Mouse (Mus musculus): ENCODE results near the gene Eif4b. TPM values are rescaled to one million over a fixed set of nuclear protein-coding genes. Genes with fewer than 3 reads are reported as not detected.

Eif4b gene
- polyA plus RNA-seq (2017; shearing (Covaris generic)), result 154 TPM

DNA sequence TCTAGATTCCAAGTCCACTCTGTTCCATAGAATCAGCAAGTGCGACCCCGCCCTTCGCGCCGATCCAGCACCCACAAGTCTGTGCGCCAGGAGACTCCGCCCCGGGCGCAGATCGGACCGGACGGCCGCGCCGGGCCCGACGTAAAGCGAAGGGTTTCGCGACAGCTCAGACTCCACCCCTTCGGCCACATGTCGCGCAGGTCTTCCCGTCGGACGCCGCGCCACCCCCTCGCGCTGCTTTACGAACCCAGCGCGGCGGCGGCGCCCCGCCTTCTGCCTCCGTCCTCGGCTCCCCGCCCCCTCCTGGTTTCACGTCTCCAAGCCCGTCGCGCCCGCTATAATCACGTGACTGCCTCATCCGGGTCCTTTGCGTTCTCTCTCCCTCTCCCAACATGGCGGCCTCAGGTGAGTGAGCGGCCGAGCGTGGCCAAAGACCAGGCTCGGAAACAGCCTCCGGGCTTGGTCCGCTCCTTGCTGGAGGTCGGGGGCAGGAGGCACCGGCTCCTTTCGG lies at the start of gene Eif4b:
Eif4b (plus strand) TSS at position 215 of the 511 bp plus-strand sequence.

DNA sequence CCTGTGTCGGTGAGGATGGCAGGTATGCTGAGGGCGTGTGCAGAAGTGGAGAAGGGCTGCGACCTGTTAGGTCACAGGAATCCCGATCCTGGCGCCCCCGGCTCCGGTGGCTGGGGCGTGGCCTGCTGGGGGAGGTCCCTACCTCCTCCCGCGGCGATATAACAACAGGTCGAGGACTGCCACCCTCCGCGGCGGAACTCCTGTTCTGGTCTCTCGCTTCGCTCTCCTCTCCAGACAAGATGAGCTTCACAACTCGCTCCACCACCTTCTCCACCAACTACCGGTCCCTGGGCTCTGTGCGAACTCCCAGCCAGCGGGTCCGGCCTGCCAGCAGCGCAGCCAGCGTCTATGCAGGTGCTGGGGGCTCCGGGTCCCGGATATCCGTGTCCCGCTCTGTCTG lies 45.5 kb upstream of the Eif4b start, which contains the start of gene Krt18:
Krt18 (plus strand) TSS at position 141 of the 400 bp plus-strand sequence.

DNA sequence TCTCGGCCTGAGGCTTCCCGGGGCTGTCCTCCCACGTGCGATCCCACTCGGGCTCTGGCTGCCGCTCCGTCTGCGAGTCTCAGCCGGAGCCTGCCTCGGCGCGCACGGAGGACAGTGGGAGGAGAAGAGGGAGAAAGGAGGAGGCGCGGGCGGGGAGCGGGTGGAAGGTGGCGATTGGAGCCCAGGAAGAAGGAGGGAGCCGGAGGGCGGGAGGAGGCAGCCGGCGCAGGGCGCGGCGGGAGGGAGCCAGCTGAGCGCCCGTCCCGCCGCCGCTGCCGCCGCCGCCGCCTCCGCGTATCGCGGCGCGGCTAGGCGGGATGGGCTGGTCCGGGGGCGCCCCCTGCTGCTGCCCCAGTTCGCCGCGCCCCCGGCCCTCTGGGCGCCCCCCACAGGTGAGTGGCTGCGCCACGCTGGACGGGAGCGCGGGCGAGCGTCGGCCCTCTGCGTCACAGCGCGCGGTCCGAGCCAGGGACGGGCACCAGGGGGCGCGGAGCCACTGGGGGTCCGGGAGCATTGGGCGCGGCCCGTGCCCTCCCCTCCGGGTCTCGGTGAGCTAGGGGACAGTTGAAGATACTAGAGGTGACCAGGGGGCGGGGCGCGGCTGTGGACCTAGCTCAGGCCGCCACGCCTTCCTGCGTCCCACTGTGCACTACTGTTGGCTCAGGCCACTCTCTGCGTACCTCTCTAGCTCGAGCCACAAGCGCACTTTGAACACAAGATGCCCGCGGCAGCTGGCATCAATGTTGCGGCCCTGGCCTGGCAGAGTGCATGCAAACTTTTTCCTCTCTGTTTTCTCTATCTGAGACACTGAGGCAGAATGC lies 26.8 kb downstream of the Eif4b start, which contains the start of gene Tns2:
Tns2 (plus strand) TSS at position 253 of the 821 bp plus-strand sequence.

GRCm38 (mm10) chr15:102136129-102136758 lies 62.7 kb downstream of the Eif4b start, which contains the start of gene Spryd3:
Gene Spryd3, minus strand, starts transcription at chr15:102136234.

GRCm38 (mm10) chr15:102144274-102144711 lies 70.7 kb downstream of the Eif4b start, which contains the start of gene Igfbp6:
Gene Igfbp6, plus strand, starts transcription at chr15:102144362.

Other genes starting within 250 kb of the Eif4b start
- 0.12 TPM for gene Krt1, start 223.0 kb upstream of the Eif4b start, polyA plus RNA-seq (2017; shearing (Covaris generic))
- not detected for gene Krt77, start 204.1 kb upstream of the Eif4b start, polyA plus RNA-seq (2017; shearing (Covaris generic))
- not detected for gene Krt76, start 180.9 kb upstream of the Eif4b start, polyA plus RNA-seq (2017; shearing (Covaris generic))
- not detected for gene Krt4, start 149.0 kb upstream of the Eif4b start, polyA plus RNA-seq (2017; shearing (Covaris generic))
- gene Krt79, start 133.4 kb upstream of the Eif4b start, polyA plus RNA-seq (2017; shearing (Covaris generic)), result not detected
- not detected for gene Krt78, start 119.5 kb upstream of the Eif4b start, polyA plus RNA-seq (2017; shearing (Covaris generic))
- gene Krt8, start 69.3 kb upstream of the Eif4b start, polyA plus RNA-seq (2017; shearing (Covaris generic)), result not detected
- gene Krt18, start 45.6 kb upstream of the Eif4b start, polyA plus RNA-seq (2017; shearing (Covaris generic)), result 1.5 TPM
- gene Tns2, start 26.6 kb downstream of the Eif4b start, polyA plus RNA-seq (2017; shearing (Covaris generic)), result 2.1 TPM
- gene Spryd3, start 62.5 kb downstream of the Eif4b start, polyA plus RNA-seq (2017; shearing (Covaris generic)), result 69.4 TPM
- 0.52 TPM for gene Igfbp6, start 70.6 kb downstream of the Eif4b start, polyA plus RNA-seq (2017; shearing (Covaris generic))
- 2.5 TPM for gene Soat2, start 76.8 kb downstream of the Eif4b start, polyA plus RNA-seq (2017; shearing (Covaris generic))
- gene Zfp740, start 129.5 kb downstream of the Eif4b start, polyA plus RNA-seq (2017; shearing (Covaris generic)), result 95.1 TPM
- 18.1 TPM for gene Csad, start 131.0 kb downstream of the Eif4b start, polyA plus RNA-seq (2017; shearing (Covaris generic))
- 979 TPM for gene Itgb7, start 158.2 kb downstream of the Eif4b start, polyA plus RNA-seq (2017; shearing (Covaris generic))
- gene Rarg, start 183.7 kb downstream of the Eif4b start, polyA plus RNA-seq (2017; shearing (Covaris generic)), result 38.9 TPM
- gene Gm9918, start 196.8 kb downstream of the Eif4b start, polyA plus RNA-seq (2017; shearing (Covaris generic)), result not detected
- 92.2 TPM for gene Mfsd5, start 205.7 kb downstream of the Eif4b start, polyA plus RNA-seq (2017; shearing (Covaris generic))
- 2.7 TPM for gene Espl1, start 222.5 kb downstream of the Eif4b start, polyA plus RNA-seq (2017; shearing (Covaris generic))